Mouse (Mus musculus) intestine, embryonic 15.5 days (tissue): Measurements from ENCODE around the gene Asap3. TPM values are rescaled to one million over a fixed set of nuclear protein-coding genes. Genes with fewer than 3 reads are reported as not detected.

ENCODE experiments used
- ATAC-seq: fragments of 200-750 bp; cut with Nextera tagmentation; 2 replicates; pipeline ENCODE4 v1.8.0; 2017; ENCODE audit warnings: moderate TSS enrichment, moderate library complexity
- H3K27ac ChIP-seq: fragments of 300-500 bp; sonication (generic); 2 replicates; pipeline ENCODE4 v1.5.1; 2015; ENCODE audit warnings: mild to moderate bottlenecking, inconsistent platforms
- H3K27me3 ChIP-seq: fragments of 300-500 bp; sonication (generic); replicated peaks from 2 replicates; pipeline ENCODE4 v1.6.1; 2015; ENCODE audit warnings: inconsistent platforms
- H3K36me3 ChIP-seq: fragments of 300-500 bp; sonication (generic); 2 replicates; pipeline ENCODE4 v1.6.1; 2015; ENCODE audit warnings: inconsistent platforms
- H3K4me1 ChIP-seq: fragments of 300-500 bp; sonication (generic); replicated peaks from 2 replicates; pipeline ENCODE4 v1.6.1; 2015; ENCODE audit warnings: inconsistent platforms
- H3K4me2 ChIP-seq: fragments of 300-500 bp; sonication (generic); replicated peaks from 2 replicates; pipeline ENCODE4 v1.6.1; 2015; ENCODE audit warnings: mild to moderate bottlenecking, inconsistent platforms
- H3K4me3 ChIP-seq: fragments of 300-500 bp; sonication (generic); replicated peaks from 2 replicates; pipeline ENCODE4 v1.5.1; 2015; ENCODE audit warnings: inconsistent platforms
- H3K9ac ChIP-seq: fragments of 300-500 bp; sonication (generic); 2 replicates; pipeline ENCODE4 v1.6.1; 2015; ENCODE audit warnings: inconsistent platforms
- H3K9me3 ChIP-seq: fragments of 300-500 bp; sonication (generic); 2 replicates; pipeline ENCODE4 v1.6.1; 2016; ENCODE audit warnings: inconsistent platforms
- WGBS: fragments of 180-500 bp; shearing (Covaris S2); methylation state at CpG from one replicate; pipeline ENCODE4 v1.1.7; 2015; 5-methylcytosine and 5-hydroxymethylcytosine counted together
- polyA plus RNA-seq: library from polyadenylated mRNA; unstranded; fragments of >200 nt; fragmentation: Nextera tagmentation; extraction: Ambion mirVana; gene quantifications from 2 replicates; pipeline ENCODE4 v1.2.1, GENCODE M21; 2015

Gene Asap3
- polyA plus RNA-seq, 1 experiment from 2014 or later, result 5.4 TPM

DNA sequence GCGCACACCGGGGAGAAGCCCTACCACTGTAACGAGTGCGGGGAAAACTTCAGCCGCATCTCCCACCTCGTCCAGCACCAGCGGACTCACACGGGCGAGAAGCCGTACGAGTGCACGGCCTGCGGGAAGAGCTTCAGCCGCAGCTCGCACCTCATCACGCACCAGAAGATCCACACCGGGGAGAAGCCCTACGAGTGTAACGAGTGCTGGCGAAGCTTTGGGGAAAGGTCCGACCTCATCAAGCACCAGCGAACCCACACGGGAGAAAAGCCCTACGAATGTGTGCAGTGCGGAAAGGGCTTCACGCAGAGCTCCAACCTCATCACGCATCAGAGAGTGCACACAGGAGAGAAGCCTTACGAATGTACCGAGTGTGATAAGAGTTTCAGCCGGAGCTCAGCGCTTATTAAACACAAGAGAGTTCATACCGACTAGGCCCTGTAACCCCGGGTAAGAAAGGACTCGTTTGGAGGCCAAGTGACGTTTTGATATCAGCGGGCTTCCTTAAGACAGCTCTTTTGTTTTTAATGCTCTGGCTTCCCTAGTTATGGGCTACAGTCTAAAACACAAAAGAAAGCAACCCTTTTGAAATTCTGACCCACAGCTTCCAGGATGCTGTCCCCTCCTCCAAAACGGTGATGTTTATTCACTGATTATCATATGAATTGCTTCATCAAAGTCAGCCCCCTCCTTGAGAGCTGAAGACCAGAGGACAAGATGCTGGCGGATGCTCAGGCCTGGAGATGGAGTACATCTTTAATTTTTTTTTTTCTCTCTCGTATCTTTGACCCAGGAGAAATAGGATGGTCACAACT, 84.8 kb downstream of the Asap3 start:
- Histone ChIP-seq H3K27me3 (no peaks in the 10 kb centered on the region), H3K4me3 (no peak overlapping the region), H3K4me2 (no peak overlapping the region), H3K9me3 (no peaks in the 10 kb centered on the region), H3K4me1 (peaks cover 6% of the 10 kb centered on the region), H3K9ac (no peak overlapping the region), H3K36me3 (peaks cover 47% of the 10 kb centered on the region), H3K27ac (no peak overlapping the region)
- 77% methylated on average over 39 of the region's 39 CpGs for WGBS
- no peak for ATAC-seq

GRCm38 (mm10) chr4:136291692-136292091, 85.5 kb downstream of the Asap3 start:
- Histone ChIP-seq H3K9ac (no peak overlapping the region), H3K27me3 (no peaks in the 10 kb centered on the region), H3K36me3 (peaks cover 47% of the 10 kb centered on the region), H3K4me2 (no peak overlapping the region), H3K4me1 (peaks cover 2% of the 10 kb centered on the region), H3K27ac (no peak overlapping the region), H3K4me3 (no peak overlapping the region), H3K9me3 (no peaks in the 10 kb centered on the region)
- 92% methylated on average over 6 of the region's 6 CpGs for WGBS
- no peak for ATAC-seq

Other genes starting within 250 kb of the Asap3 start
- gene Gale, start 242.6 kb upstream of the Asap3 start, polyA plus RNA-seq, result 82.5 and 108 TPM in 2 replicates
- gene Lypla2, start 233.7 kb upstream of the Asap3 start, polyA plus RNA-seq, result 99.4 and 108 TPM in 2 replicates
- 51.6 TPM in 2 replicates for gene Pithd1, start 219.1 kb upstream of the Asap3 start, polyA plus RNA-seq
- gene Eloa, start 184.6 kb upstream of the Asap3 start, polyA plus RNA-seq, result 34.3 and 34.4 TPM in 2 replicates
- 464 and 472 TPM in 2 replicates for gene Rpl11, start 152.9 kb upstream of the Asap3 start, polyA plus RNA-seq
- 269 and 285 TPM in 2 replicates for gene Id3, start 62.9 kb upstream of the Asap3 start, polyA plus RNA-seq
- 8.1 and 9.8 TPM in 2 replicates for gene E2f2, start 34.0 kb upstream of the Asap3 start, polyA plus RNA-seq
- gene Tcea3, start 41.4 kb downstream of the Asap3 start, polyA plus RNA-seq, result 18.3 and 19.0 TPM in 2 replicates
- gene Zfp46, start 78.3 kb downstream of the Asap3 start, polyA plus RNA-seq, result 16.0 and 16.8 TPM in 2 replicates
- gene Hnrnpr, start 104.6 kb downstream of the Asap3 start, polyA plus RNA-seq, result 128 and 129 TPM in 2 replicates
- gene Htr1d, start 217.2 kb downstream of the Asap3 start, polyA plus RNA-seq, result 0.11 and 0.28 TPM in 2 replicates